Mouse (Mus musculus): ENCODE measurements at regions not wholly inside any gene's neighbourhood (a gene's known extent, or its start where the extent isn't known, plus 50 kb on each side); places are given as distances from the start of the nearest gene placed in this dataset.

DNA sequence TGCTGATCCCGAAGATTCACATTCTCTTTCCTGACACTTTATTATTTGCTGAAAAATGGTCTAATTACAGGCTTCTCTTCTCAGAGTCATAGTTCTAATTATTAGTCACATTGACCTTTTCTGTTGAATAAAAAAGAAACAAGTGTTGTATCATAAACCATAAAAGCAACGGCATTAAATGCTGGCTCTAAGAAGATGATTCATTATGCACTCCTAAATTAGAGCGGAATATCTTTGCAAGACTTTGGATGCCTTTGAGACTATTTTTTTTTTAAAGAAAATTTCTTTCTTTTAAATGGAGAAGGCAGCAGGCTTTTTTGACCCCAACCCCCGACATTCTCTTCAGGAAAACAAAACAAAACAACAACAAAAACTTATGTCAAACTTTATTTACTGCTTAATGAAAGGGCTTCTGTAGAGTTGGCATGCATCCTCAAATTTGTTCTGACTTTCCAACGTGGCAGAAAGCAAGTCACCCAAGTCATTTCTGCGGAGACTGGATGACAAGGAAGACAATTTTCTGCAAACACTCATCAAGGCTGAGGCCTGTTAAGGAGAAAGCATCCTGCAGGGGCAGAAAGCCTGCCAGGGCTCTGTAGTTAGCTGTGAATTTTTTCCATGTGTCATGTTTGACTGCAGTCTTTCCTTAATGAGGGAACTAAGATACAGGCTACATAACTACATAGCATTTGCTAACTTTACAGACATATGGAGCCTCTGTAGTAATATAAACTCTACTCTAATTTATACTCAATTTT is 205.1 kb downstream of the 1700017N19Rik start:
- Histone ChIP-seq H3K27ac (ENCODE audit: insufficient read depth, low read depth) (no peak overlapping the region), H3K36me3 (replicated peaks in 1 of 2; ENCODE audit: control insufficient read depth in 1 of 2, insufficient read depth in 1 of 2, low read length in 1 of 2) (no peaks in the 10 kb centered on the region), H3K4me2 (ENCODE audit: insufficient read depth, low read depth, poor library complexity, severe bottlenecking) (no peak overlapping the region), H3K9me3 (replicated peaks; ENCODE audit: low read length) (peaks cover 14% of the 10 kb centered on the region), H3K79me2 (replicated peaks; ENCODE audit: control insufficient read depth, extremely low read depth, insufficient read depth, poor library complexity, severe bottlenecking) (no peaks in the 10 kb centered on the region), H3K27me3 (replicated peaks) (no peaks in the 10 kb centered on the region), H3K4me3 (replicated peaks in 1 of 3; ENCODE audit: low read depth in 2 of 3, low read length in 2 of 3, poor library complexity in 1 of 3) (no peak overlapping the region), H3K4me1 (ENCODE audit: control insufficient read depth in 1 of 2, insufficient read depth in 2 of 2) (no peaks in the 10 kb centered on the region), H3K9ac (ENCODE audit: insufficient read depth, low read depth) (no peak overlapping the region)
- dilution Hi-C loops (cut with MboI; ENCODE audit: extremely low pct_ligation_motif_present, extremely low pct_unique_long_range_greater_than_20kb, low sequenced_read_pairs) (no loop called here), in situ Hi-C loops (cut with MboI; ENCODE audit: low pct_ligation_motif_present, low pct_unique_long_range_greater_than_20kb, low sequenced_read_pairs) (no loop called here)
- TF ChIP-seq JUND (conservative IDR thresholded peaks at IDR 0.05; ENCODE audit: low read depth, low read length) (no peak), HCFC1 (IDR thresholded peaks at IDR 0.05; ENCODE audit: low read depth, low read length) (no peak), ELF1 (IDR thresholded peaks at IDR 0.05; ENCODE audit: low read depth, low read length) (no peak), ZMIZ1 (IDR thresholded peaks at IDR 0.05; ENCODE audit: low read depth, low read length) (no peak), ZKSCAN1 (IDR thresholded peaks at IDR 0.05; ENCODE audit: borderline replicate concordance, low read depth, low read length) (no peak), MAFK (IDR thresholded peaks at IDR 0.05; ENCODE audit: insufficient replicate concordance, low read length) (no peak), USF1 (IDR thresholded peaks at IDR 0.05; ENCODE audit: low read depth, low read length) (no peak), POLR2AphosphoS2 (IDR thresholded peaks at IDR 0.05; ENCODE audit: low read depth, low read length) (no peak), MAZ (IDR thresholded peaks at IDR 0.05; ENCODE audit: low read depth, low read length) (no peak), UBTF (IDR thresholded peaks at IDR 0.05; ENCODE audit: low read depth, low read length) (no peak), BHLHE40 (IDR thresholded peaks at IDR 0.05; ENCODE audit: low read depth, low read length) (no peak)
- DNase-seq (ENCODE audit: extremely low read depth), result no peak

DNA sequence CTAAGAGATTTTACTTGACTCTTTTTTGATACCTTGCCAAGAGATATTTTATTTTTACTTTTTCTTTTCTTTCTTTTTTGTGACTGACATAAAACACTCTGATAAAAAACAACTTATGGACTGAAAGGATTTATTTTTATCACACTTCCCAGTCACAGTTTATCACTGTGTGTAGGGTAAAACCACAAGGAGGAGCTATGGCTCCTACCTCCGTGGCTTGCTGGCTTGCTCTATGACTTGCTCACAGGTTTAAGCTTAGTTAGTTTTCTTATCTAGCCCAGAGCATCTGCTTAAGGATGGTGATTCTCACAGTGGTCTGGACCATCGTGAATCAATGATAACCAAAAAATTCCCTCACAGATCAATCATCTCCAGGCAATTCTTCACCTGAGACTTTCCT is 221.4 kb downstream of the 1700017N19Rik start:
- no peaks in the 10 kb centered on the region for H3K4me1 ChIP-seq (ENCODE audit: control insufficient read depth in 1 of 2, insufficient read depth in 2 of 2)
- no peaks in the 10 kb centered on the region for H3K27me3 ChIP-seq (replicated peaks)
- in situ Hi-C loops (cut with MboI; ENCODE audit: low pct_ligation_motif_present, low pct_unique_long_range_greater_than_20kb, low sequenced_read_pairs), result no loop called here
- TF ChIP-seq ELF1 (IDR thresholded peaks at IDR 0.05; ENCODE audit: low read depth, low read length) (no peak), CTCF (conservative IDR thresholded peaks at IDR 0.05 in 1 of 2, IDR thresholded peaks at IDR 0.05 in 1 of 2; ENCODE audit: low read depth in 2 of 2, low read length in 2 of 2) (no peak), MXI1 (IDR thresholded peaks at IDR 0.05; ENCODE audit: low read depth, low read length) (no peak), EP300 (IDR thresholded peaks at IDR 0.05; ENCODE audit: low read length) (no peak), MAX (IDR thresholded peaks at IDR 0.05; ENCODE audit: low read length) (no peak), IRF4 (IDR thresholded peaks at IDR 0.05; ENCODE audit: low read depth, low read length) (no peak), MAZ (IDR thresholded peaks at IDR 0.05; ENCODE audit: low read depth, low read length) (no peak), NELFE (IDR thresholded peaks at IDR 0.05; ENCODE audit: low read depth, low read length) (no peak), SIN3A (IDR thresholded peaks at IDR 0.05; ENCODE audit: low read length) (no peak), NRF1 (IDR thresholded peaks at IDR 0.05; ENCODE audit: low read depth, low read length) (no peak), PAX5 (IDR thresholded peaks at IDR 0.05; ENCODE audit: low read length) (no peak), MEF2A (IDR thresholded peaks at IDR 0.05; ENCODE audit: borderline replicate concordance, low read depth, low read length) (no peak), HCFC1 (IDR thresholded peaks at IDR 0.05; ENCODE audit: low read depth, low read length) (no peak), TBP (conservative IDR thresholded peaks at IDR 0.05; ENCODE audit: low read depth, low read length) (no peak), BHLHE40 (IDR thresholded peaks at IDR 0.05; ENCODE audit: low read depth, low read length) (no peak), POLR2A (IDR thresholded peaks at IDR 0.05; ENCODE audit: low read depth, low read length) (no peak), JUN (IDR thresholded peaks at IDR 0.05; ENCODE audit: insufficient read depth, low read depth, low read length) (no peak)
- dilution Hi-C loops (cut with MboI; ENCODE audit: extremely low pct_ligation_motif_present, extremely low pct_unique_long_range_greater_than_20kb, low sequenced_read_pairs), result no loop called here
- H3K79me2 ChIP-seq (replicated peaks; ENCODE audit: control insufficient read depth, extremely low read depth, insufficient read depth, poor library complexity, severe bottlenecking), result no peaks in the 10 kb centered on the region
- DNase-seq (ENCODE audit: extremely low read depth), result no peak
- no peaks in the 10 kb centered on the region for H3K36me3 ChIP-seq (replicated peaks in 1 of 2; ENCODE audit: control insufficient read depth in 1 of 2, insufficient read depth in 1 of 2, low read length in 1 of 2)
- H3K9me3 ChIP-seq (replicated peaks; ENCODE audit: low read length), result peaks cover 14% of the 10 kb centered on the region
- no peak overlapping the region for H3K4me3 ChIP-seq (replicated peaks in 1 of 3; ENCODE audit: low read depth in 2 of 3, low read length in 2 of 3, poor library complexity in 1 of 3)
- no peak overlapping the region for H3K4me2 ChIP-seq (ENCODE audit: insufficient read depth, low read depth, poor library complexity, severe bottlenecking)
- H3K9ac ChIP-seq (ENCODE audit: insufficient read depth, low read depth), result no peak overlapping the region
- H3K27ac ChIP-seq (ENCODE audit: insufficient read depth, low read depth), result no peak overlapping the region

Data from CH12.LX (cell line).